Mouse (Mus musculus): ENCODE results near the gene Igflr1.
A peak's percentile ranks its signal among the peaks of the same experiment; 100 is the strongest.

Igflr1 gene

GRCm38 (mm10) chr7:30613529-30614112, 48.4 kb downstream of the Igflr1 start:
- DNase-seq (ENCODE audit: low spot score): peak; percentile 53

DNA sequence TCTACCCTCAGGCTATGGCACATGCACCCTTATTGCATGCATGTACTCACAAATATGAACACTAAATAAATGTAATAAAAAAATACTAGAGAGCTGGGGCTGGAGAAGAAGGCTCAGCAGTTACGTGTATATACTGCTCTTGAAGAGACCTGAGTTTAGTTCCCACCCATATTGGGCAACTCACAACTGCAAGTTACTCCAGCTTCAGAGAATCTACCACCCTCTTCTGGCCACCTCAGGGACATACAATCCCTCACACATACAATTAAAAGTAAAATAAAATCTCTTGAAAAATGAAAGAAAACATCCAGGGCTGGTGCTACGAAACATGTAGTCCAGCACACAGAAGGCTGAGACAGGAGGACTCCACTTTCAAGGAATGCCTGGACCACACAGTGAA, 49.2 kb downstream of the Igflr1 start:
- no peak for DNase-seq (ENCODE audit: low spot score)

- no peak for DNase-seq (ENCODE audit: low spot score)
These were observed 50.0 kb downstream of the Igflr1 start for GRCm38 (mm10) chr7:30615049-30615760.

All from spleen, adult 12 weeks (tissue).